Mouse (Mus musculus) lung, postnatal 0 days (tissue): ENCODE results near the gene Gm3448.
"Not testable (repeated sequence)": the region's sequence is repeated elsewhere in the genome, so short reads cannot be mapped to it uniquely, and the experiment has no call there.

ENCODE experiments used
- CTCF ChIP-seq: IDR thresholded peaks from 2 replicates; pipeline ENCODE4 v1.5.1; 2016; ENCODE audit warnings: antibody characterized with exemption, mild to moderate bottlenecking
- EP300 ChIP-seq: IDR thresholded peaks from 2 replicates; pipeline ENCODE4 v1.6.1; 2016; ENCODE audit warnings: antibody characterized with exemption, mild to moderate bottlenecking, control low read depth

GRCm38 (mm10) chr17:15009706-15010413 is 31.5 kb downstream of the Gm3448 start, which contains the start of gene Gm3435:
- not testable (repeated sequence) for TF ChIP-seq CTCF, EP300
